15 mouse cellular contexts compared by ENCODE assay signal in genomic region chr9:95073691-95074090, GRCm38 (mm10).
DNase-seq lines count a peak whose midpoint lies in the region; ATAC-seq and TF ChIP-seq lines count a peak whose summit lies in the region.
"Had no signal": no experiment of that assay in that cellular context is flagged by ENCODE, and none has a peak within 500 bp of the region (broad histone marks: within the 10 kb centered on the region; RNA-seq: fewer than 3 reads in every experiment).

No protein-coding gene starts in this region.

- no peak for ATAC-seq in hindbrain, embryonic 15.5 days (ENCODE audit: low FRiP score, low read depth)
- ATAC-seq in hindbrain, embryonic 12.5 days (ENCODE audit: low FRiP score): no peak
- ATAC-seq in limb, embryonic 12.5 days (ENCODE audit: insufficient number of reproducible peaks, insufficient read depth, low FRiP score, low TSS enrichment, low read depth): no peak
- no peak for ATAC-seq in erythroid progenitor cell, adult 5-6 weeks (replicated peaks; ENCODE audit: low FRiP score, poor library complexity, severe bottlenecking)

- no peak for TF ChIP-seq CTCF in testis, adult 2 months (IDR thresholded peaks at IDR 0.05; ENCODE audit: control insufficient read depth, insufficient read depth, insufficient replicate concordance, low read depth, low read length)

- no peak overlapping the region for H3K9ac ChIP-seq in hindbrain, embryonic 15.5 days
- no peak overlapping the region for H3K9ac ChIP-seq in hindbrain, embryonic 12.5 days
- H3K9ac ChIP-seq in limb, embryonic 12.5 days (replicated peaks): no peak overlapping the region
- H3K9ac ChIP-seq: lung, embryonic 15.5 days had no signal

- DNase-seq in testis, postnatal 10 days (ENCODE audit: low spot score): no peak
- DNase-seq in adrenal gland, postnatal 36 days: no peak
- DNase-seq: adrenal gland, postnatal 25 days; cerebellum, postnatal 36 days; heart, postnatal 14 days; kidney, adult 18-20 months; right cerebral cortex, postnatal 4 days; thymus, postnatal 4 days had no signal

- no peaks in the 10 kb centered on the region for H3K9me3 ChIP-seq in hindbrain, embryonic 15.5 days
- no peaks in the 10 kb centered on the region for H3K9me3 ChIP-seq in hindbrain, embryonic 12.5 days (replicated peaks)
- peaks cover 2% of the 10 kb centered on the region; the same call in 1 of the 2 replicates for H3K9me3 ChIP-seq in limb, embryonic 12.5 days
- H3K9me3 ChIP-seq: lung, embryonic 15.5 days had no signal

- peak overlapping the region; percentile 32; the same call in 1 of the 2 replicates for H3K27ac ChIP-seq in hindbrain, embryonic 15.5 days (replicated peaks)
- no peak overlapping the region for H3K27ac ChIP-seq in hindbrain, embryonic 12.5 days
- H3K27ac ChIP-seq in testis, adult 2 months (ENCODE audit: control insufficient read depth, insufficient read depth, low read depth, low read length): peak overlapping the region; percentile 65
- H3K27ac ChIP-seq in limb, embryonic 12.5 days: peak overlapping the region; percentile 35; the same call in 1 of the 2 replicates

- no peak overlapping the region for H3K4me2 ChIP-seq in hindbrain, embryonic 15.5 days
- H3K4me2 ChIP-seq in hindbrain, embryonic 12.5 days (replicated peaks): no peak overlapping the region
- H3K4me2 ChIP-seq in limb, embryonic 12.5 days: no peak overlapping the region

- H3K27me3 ChIP-seq in hindbrain, embryonic 15.5 days: no peaks in the 10 kb centered on the region
- H3K27me3 ChIP-seq in hindbrain, embryonic 12.5 days: no peaks in the 10 kb centered on the region
- no peaks in the 10 kb centered on the region for H3K27me3 ChIP-seq in testis, adult 2 months (ENCODE audit: control insufficient read depth, insufficient read depth, low read length)
- no peaks in the 10 kb centered on the region for H3K27me3 ChIP-seq in limb, embryonic 12.5 days
- H3K27me3 ChIP-seq: lung, embryonic 15.5 days had no signal

- WGBS in hindbrain, embryonic 15.5 days: 17% methylated on average over 8 of the region's 8 CpGs
- WGBS in hindbrain, embryonic 12.5 days: 18% methylated on average over 8 of the region's 8 CpGs
- 46% methylated on average over 8 of the region's 8 CpGs for WGBS in limb, embryonic 12.5 days

- peaks cover 21% of the 10 kb centered on the region for H3K4me1 ChIP-seq in hindbrain, embryonic 15.5 days (replicated peaks)
- peaks cover 24% of the 10 kb centered on the region for H3K4me1 ChIP-seq in hindbrain, embryonic 12.5 days
- H3K4me1 ChIP-seq in testis, adult 2 months (ENCODE audit: control insufficient read depth, insufficient read depth, low read length): peaks cover 10% of the 10 kb centered on the region
- peaks cover 14% of the 10 kb centered on the region for H3K4me1 ChIP-seq in limb, embryonic 12.5 days (replicated peaks)

- no peak overlapping the region for H3K4me3 ChIP-seq in hindbrain, embryonic 15.5 days
- no peak overlapping the region for H3K4me3 ChIP-seq in hindbrain, embryonic 12.5 days
- peak overlapping the region; percentile 63; the same call in 1 of the 2 replicates for H3K4me3 ChIP-seq in testis, adult 2 months (ENCODE audit: control insufficient read depth, low read depth, low read length)
- H3K4me3 ChIP-seq in limb, embryonic 12.5 days (replicated peaks): no peak overlapping the region
- H3K4me3 ChIP-seq: lung, embryonic 15.5 days had no signal

- H3K36me3 ChIP-seq in hindbrain, embryonic 15.5 days: no peaks in the 10 kb centered on the region
- H3K36me3 ChIP-seq in hindbrain, embryonic 12.5 days: no peaks in the 10 kb centered on the region
- no peaks in the 10 kb centered on the region for H3K36me3 ChIP-seq in testis, adult 2 months (ENCODE audit: control insufficient read depth, insufficient read depth, low read length)
- H3K36me3 ChIP-seq in limb, embryonic 12.5 days: no peaks in the 10 kb centered on the region
- H3K36me3 ChIP-seq: G1E; lung, embryonic 15.5 days had no signal

- TF ChIP-seq POLR2A in testis, adult 2 months (IDR thresholded peaks at IDR 0.05; ENCODE audit: control insufficient read depth, low read depth, low read length): no peak
